ENCODE assay signal across 21 mouse cellular contexts in genomic region chr4:103441383-103441782, GRCm38 (mm10).
A peak's percentile ranks its signal among the peaks of the same experiment; 100 is the strongest.
DNase-seq lines count a peak whose midpoint lies in the region; ATAC-seq lines count a peak whose summit lies in the region.
"Had no signal": no experiment of that assay in that cellular context is flagged by ENCODE, and none has a peak within 500 bp of the region (broad histone marks: within the 10 kb centered on the region; RNA-seq: fewer than 3 reads in every experiment).

No protein-coding gene starts in this region.

- ATAC-seq in cerebellum, adult (ENCODE audit: insufficient number of reproducible peaks, low FRiP score, low TSS enrichment), result peak; percentile 53; the same call in 1 of the 2 replicates
- ATAC-seq: activated CD4-positive, CD25-positive, alpha-beta regulatory T cell, adult 4 months; forebrain, embryonic 15.5 days; hindbrain, postnatal 0 days; inflammation-experienced regulatory T-cells, adult 6 months; intestine, embryonic 16.5 days had no signal

- DNase-seq in cerebellum, adult 11-12 months, result no peak
- DNase-seq in cerebellum, adult 9-11 months, result peak; percentile 10
- DNase-seq in cerebellum, adult 11 months, result no peak
- peak; percentile 24 for DNase-seq in brain, adult 2 months (ENCODE audit: low read depth, low spot score)
- peak; percentile 26 to 56 for DNase-seq in cerebellum, postnatal 25 days
- no peak for DNase-seq in ovary, adult 18-20 months (ENCODE audit: low spot score)
- no peak for DNase-seq in ovary, postnatal 14 days (ENCODE audit: low spot score)
- DNase-seq: adrenal gland, adult 8-10 months; adrenal gland, postnatal 25 days; gastrocnemius, postnatal 10 days; gastrocnemius, postnatal 36 days; heart, adult 2 months; heart, postnatal 14 days; heart, postnatal 4 days; kidney, adult 18-20 months had no signal

Comparison
In these comparisons a context has a peak if more than half of its experiments do, and no peak if none do; other contexts are left out.
1. DNase-seq: peak in cerebellum, adult 9-11 months (single experiment), brain, adult 2 months (single experiment) and cerebellum, postnatal 25 days (2 of 2); none in cerebellum, adult 11-12 months (single experiment), cerebellum, adult 11 months (single experiment), ovary, adult 18-20 months (single experiment) and ovary, postnatal 14 days (single experiment).